Mouse (Mus musculus): ENCODE data around the gene Meis2. TPM values are rescaled to one million over a fixed set of nuclear protein-coding genes. Genes with fewer than 3 reads are reported as not detected.
A peak's percentile ranks its signal among the peaks of the same experiment; 100 is the strongest.

Gene Meis2
- polyA plus RNA-seq, 1 experiment from 2014 or later: 92.0 TPM

GRCm38 (mm10) chr2:115956786-115957185, 108.9 kb downstream of the Meis2 start:
- Histone ChIP-seq H3K27ac (replicated peaks) (no peak overlapping the region), H3K4me1 (replicated peaks) (peaks cover 6% of the 10 kb centered on the region; the same call in 1 of the 2 replicates), H3K36me3 (no peaks in the 10 kb centered on the region), H3K4me2 (no peak overlapping the region), H3K9me3 (no peaks in the 10 kb centered on the region), H3K4me3 (no peak overlapping the region), H3K27me3 (no peaks in the 10 kb centered on the region), H3K9ac (no peak overlapping the region)
- no peak for ATAC-seq (ENCODE audit: low read depth)
- WGBS: 59% methylated on average over 2 of the region's 2 CpGs

- no peak overlapping the region for H3K27ac ChIP-seq (replicated peaks)
- H3K4me1 ChIP-seq (replicated peaks): 0 out of 2 replicates have a peak, but pooled peaks cover 8% of the 10 kb centered on the region
- H3K27me3 ChIP-seq: no peaks in the 10 kb centered on the region
- no peak overlapping the region for H3K4me3 ChIP-seq
- H3K36me3 ChIP-seq: no peaks in the 10 kb centered on the region
- H3K4me2 ChIP-seq: no peak overlapping the region
- no peak for ATAC-seq (ENCODE audit: low read depth)
- H3K9me3 ChIP-seq: no peaks in the 10 kb centered on the region
- H3K9ac ChIP-seq: no peak overlapping the region
- WGBS: 69% methylated on average over 3 of the region's 3 CpGs
Measured at GRCm38 (mm10) chr2:115950645-115951044, 115.0 kb downstream of the Meis2 start.

- Histone ChIP-seq H3K36me3 (no peaks in the 10 kb centered on the region), H3K4me2 (no peak overlapping the region), H3K27me3 (no peaks in the 10 kb centered on the region), H3K4me3 (no peak overlapping the region), H3K27ac (replicated peaks) (no peak overlapping the region), H3K4me1 (replicated peaks) (0 out of 2 replicates have a peak, but pooled peaks cover 9% of the 10 kb centered on the region), H3K9ac (no peak overlapping the region), H3K9me3 (no peaks in the 10 kb centered on the region)
- peak; percentile 48; the same call in 1 of the 2 replicates for ATAC-seq (ENCODE audit: low read depth)
- 88% methylated on average over 7 of the region's 7 CpGs for WGBS
Measured at GRCm38 (mm10) chr2:115948630-115949426, 116.8 kb downstream of the Meis2 start.

GRCm38 (mm10) chr2:115947714-115948226, 117.9 kb downstream of the Meis2 start:
- H3K9me3 ChIP-seq: no peaks in the 10 kb centered on the region
- 0 out of 2 replicates have a peak overlapping the region, but pooled peaks have one; percentile 18 for H3K27ac ChIP-seq (replicated peaks)
- H3K4me3 ChIP-seq: no peak overlapping the region
- H3K4me2 ChIP-seq: no peak overlapping the region
- no peaks in the 10 kb centered on the region for H3K27me3 ChIP-seq
- H3K9ac ChIP-seq: no peak overlapping the region
- H3K36me3 ChIP-seq: no peaks in the 10 kb centered on the region
- peaks cover 18% of the 10 kb centered on the region for H3K4me1 ChIP-seq (replicated peaks)
- WGBS: 25% methylated on average over 7 of the region's 7 CpGs
- ATAC-seq (ENCODE audit: low read depth): no peak

GRCm38 (mm10) chr2:115943044-115943443, 122.6 kb downstream of the Meis2 start:
- H3K27me3 ChIP-seq: no peaks in the 10 kb centered on the region
- ATAC-seq (ENCODE audit: low read depth): 0 out of 2 replicates have a peak, but pooled peaks have one; percentile 20
- 43% methylated on average over 8 of the region's 8 CpGs for WGBS

GRCm38 (mm10) chr2:115939849-115940248, 125.8 kb downstream of the Meis2 start:
- H3K27me3 ChIP-seq: no peaks in the 10 kb centered on the region
- no peaks in the 10 kb centered on the region for H3K9me3 ChIP-seq

More at GRCm38 (mm10) chr2:115943044-115943443, 122.6 kb downstream of the Meis2 start:
- no peaks in the 10 kb centered on the region for H3K9me3 ChIP-seq
- H3K36me3 ChIP-seq: no peaks in the 10 kb centered on the region
- no peak overlapping the region for H3K9ac ChIP-seq
- H3K4me3 ChIP-seq: no peak overlapping the region
- peaks cover 20% of the 10 kb centered on the region for H3K4me1 ChIP-seq (replicated peaks)
- no peak overlapping the region for H3K27ac ChIP-seq (replicated peaks)
- no peak overlapping the region for H3K4me2 ChIP-seq

GRCm38 (mm10) chr2:115938926-115939563, 126.6 kb downstream of the Meis2 start:
- peaks cover 16% of the 10 kb centered on the region for H3K4me1 ChIP-seq (replicated peaks)
- 78% methylated on average over 8 of the region's 8 CpGs for WGBS
- peak; percentile 52; the same call in 1 of the 2 replicates for ATAC-seq (ENCODE audit: low read depth)
- H3K4me3 ChIP-seq: no peak overlapping the region
- 0 out of 2 replicates have a peak overlapping the region, but pooled peaks have one; percentile 38 for H3K27ac ChIP-seq (replicated peaks)
- H3K9ac ChIP-seq: no peak overlapping the region
- H3K36me3 ChIP-seq: no peaks in the 10 kb centered on the region
- H3K27me3 ChIP-seq: no peaks in the 10 kb centered on the region
- H3K4me2 ChIP-seq: no peak overlapping the region
- H3K9me3 ChIP-seq: no peaks in the 10 kb centered on the region

More at GRCm38 (mm10) chr2:115939849-115940248, 125.8 kb downstream of the Meis2 start:
- Histone ChIP-seq H3K9ac (no peak overlapping the region), H3K4me3 (no peak overlapping the region), H3K36me3 (no peaks in the 10 kb centered on the region), H3K4me1 (replicated peaks) (peaks cover 16% of the 10 kb centered on the region), H3K4me2 (no peak overlapping the region), H3K27ac (replicated peaks) (no peak overlapping the region)
- WGBS: 89% methylated on average over 5 of the region's 5 CpGs
- ATAC-seq (ENCODE audit: low read depth): no peak

GRCm38 (mm10) chr2:115938296-115938695, 127.3 kb downstream of the Meis2 start:
- no peak overlapping the region for H3K4me2 ChIP-seq
- no peak overlapping the region for H3K9ac ChIP-seq
- H3K27me3 ChIP-seq: no peaks in the 10 kb centered on the region
- no peak overlapping the region for H3K27ac ChIP-seq (replicated peaks)
- no peaks in the 10 kb centered on the region for H3K36me3 ChIP-seq
- 53% methylated on average over 3 of the region's 3 CpGs for WGBS
- H3K4me1 ChIP-seq (replicated peaks): peaks cover 11% of the 10 kb centered on the region
- no peak for ATAC-seq (ENCODE audit: low read depth)
- H3K4me3 ChIP-seq: no peak overlapping the region
- no peaks in the 10 kb centered on the region for H3K9me3 ChIP-seq

GRCm38 (mm10) chr2:115937896-115938295, 127.7 kb downstream of the Meis2 start:
- Histone ChIP-seq H3K4me2 (no peak overlapping the region), H3K27ac (replicated peaks) (no peak overlapping the region), H3K36me3 (no peaks in the 10 kb centered on the region), H3K4me1 (replicated peaks) (peaks cover 7% of the 10 kb centered on the region), H3K9me3 (no peaks in the 10 kb centered on the region), H3K4me3 (no peak overlapping the region), H3K9ac (no peak overlapping the region), H3K27me3 (no peaks in the 10 kb centered on the region)
- no peak for ATAC-seq (ENCODE audit: low read depth)
- WGBS: 78% methylated on average over 1 of the region's 1 CpGs

GRCm38 (mm10) chr2:115936786-115937185, 128.9 kb downstream of the Meis2 start:
- no peak overlapping the region for H3K27ac ChIP-seq (replicated peaks)
- no peak overlapping the region for H3K4me2 ChIP-seq
- H3K4me1 ChIP-seq (replicated peaks): peaks cover 6% of the 10 kb centered on the region; the same call in 1 of the 2 replicates
- ATAC-seq (ENCODE audit: low read depth): no peak
- H3K27me3 ChIP-seq: no peaks in the 10 kb centered on the region
- H3K36me3 ChIP-seq: no peaks in the 10 kb centered on the region
- 92% methylated on average over 9 of the region's 9 CpGs for WGBS
- no peak overlapping the region for H3K9ac ChIP-seq
- no peak overlapping the region for H3K4me3 ChIP-seq
- no peaks in the 10 kb centered on the region for H3K9me3 ChIP-seq

GRCm38 (mm10) chr2:115934299-115934698, 131.3 kb downstream of the Meis2 start:
- 91% methylated on average over 2 of the region's 2 CpGs for WGBS
- no peaks in the 10 kb centered on the region for H3K9me3 ChIP-seq

GRCm38 (mm10) chr2:115933259-115933658, 132.4 kb downstream of the Meis2 start:
- H3K27ac ChIP-seq (replicated peaks): no peak overlapping the region
- no peaks in the 10 kb centered on the region for H3K4me1 ChIP-seq (replicated peaks)
- no peaks in the 10 kb centered on the region for H3K9me3 ChIP-seq
- no peaks in the 10 kb centered on the region for H3K27me3 ChIP-seq
- no peak for ATAC-seq (ENCODE audit: low read depth)
- H3K4me2 ChIP-seq: no peak overlapping the region
- H3K36me3 ChIP-seq: no peaks in the 10 kb centered on the region
- no peak overlapping the region for H3K9ac ChIP-seq
- H3K4me3 ChIP-seq: no peak overlapping the region
- WGBS: 84% methylated on average over 2 of the region's 2 CpGs

More at GRCm38 (mm10) chr2:115934299-115934698, 131.3 kb downstream of the Meis2 start:
- H3K36me3 ChIP-seq: no peaks in the 10 kb centered on the region
- H3K27ac ChIP-seq (replicated peaks): no peak overlapping the region
- ATAC-seq (ENCODE audit: low read depth): no peak
- no peak overlapping the region for H3K9ac ChIP-seq
- H3K4me3 ChIP-seq: no peak overlapping the region
- H3K4me2 ChIP-seq: no peak overlapping the region
- peaks cover 5% of the 10 kb centered on the region; the same call in 1 of the 2 replicates for H3K4me1 ChIP-seq (replicated peaks)
- H3K27me3 ChIP-seq: no peaks in the 10 kb centered on the region
